Mouse (Mus musculus): ENCODE results near the gene Clnk. TPM values are rescaled to one million over a fixed set of nuclear protein-coding genes. Genes with fewer than 3 reads are reported as not detected.
"Not testable (repeated sequence)": the region's sequence is repeated elsewhere in the genome, so short reads cannot be mapped to it uniquely, and the experiment has no call there.

Clnk gene
- polyA plus RNA-seq (2012; rRNA removed): 0.08 and 0.10 TPM in 2 replicates

DNA sequence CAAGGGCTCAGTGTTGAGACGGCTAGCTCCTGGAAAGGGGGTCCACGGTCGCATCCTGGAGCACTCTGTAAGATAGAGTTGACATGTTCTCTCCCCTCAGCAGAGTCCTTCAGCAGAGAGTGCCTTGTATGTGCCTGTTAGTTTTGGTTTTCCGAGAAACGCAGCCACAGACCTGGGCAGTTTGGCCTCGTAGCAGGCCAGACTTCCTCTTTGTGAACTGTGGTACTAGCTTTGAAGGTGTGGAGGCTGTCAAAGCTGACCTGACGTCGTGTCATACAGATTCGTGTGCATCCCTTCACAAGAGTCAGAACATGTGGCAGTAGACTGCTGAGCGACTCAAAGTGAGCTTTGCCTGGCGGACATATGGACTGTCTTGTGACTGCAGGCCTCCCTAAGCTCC is at the start of gene Clnk:
Gene Clnk, minus strand, starts transcription at position 191 of the 400 bp plus-strand sequence.
- no peak for DNase-seq (ENCODE audit: extremely low spot score in 1 of 2, low spot score in 1 of 2)

- no peak for DNase-seq (ENCODE audit: extremely low spot score in 1 of 2, low spot score in 1 of 2)
These were observed 28.7 kb upstream of the Clnk start for GRCm38 (mm10) chr5:38905271-38905670.

- DNase-seq (ENCODE audit: extremely low spot score in 1 of 2, low spot score in 1 of 2): no peak
These were observed 28.0 kb upstream of the Clnk start for GRCm38 (mm10) chr5:38904528-38905044.

DNA sequence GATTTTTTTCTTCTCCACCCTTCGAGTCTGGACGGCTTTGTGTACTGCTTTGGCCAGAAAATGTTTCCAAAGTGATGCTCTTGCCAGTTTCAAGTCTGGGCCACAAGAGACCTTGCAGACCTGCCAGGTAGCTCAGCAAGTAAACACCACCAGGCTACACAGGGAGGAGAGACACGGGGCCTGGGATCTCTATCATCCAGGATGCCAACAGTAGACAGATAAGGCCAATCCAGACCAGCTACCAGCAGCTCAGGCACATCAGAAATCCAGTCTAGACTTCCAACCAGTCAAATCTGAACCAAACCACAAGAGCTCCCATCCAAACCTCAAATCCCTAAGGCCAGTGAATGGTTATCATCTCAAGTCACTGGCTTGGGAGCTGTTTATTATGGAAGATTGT is 26.3 kb upstream of the Clnk start:
- no peak for DNase-seq (ENCODE audit: extremely low spot score in 1 of 2, low spot score in 1 of 2)

DNA sequence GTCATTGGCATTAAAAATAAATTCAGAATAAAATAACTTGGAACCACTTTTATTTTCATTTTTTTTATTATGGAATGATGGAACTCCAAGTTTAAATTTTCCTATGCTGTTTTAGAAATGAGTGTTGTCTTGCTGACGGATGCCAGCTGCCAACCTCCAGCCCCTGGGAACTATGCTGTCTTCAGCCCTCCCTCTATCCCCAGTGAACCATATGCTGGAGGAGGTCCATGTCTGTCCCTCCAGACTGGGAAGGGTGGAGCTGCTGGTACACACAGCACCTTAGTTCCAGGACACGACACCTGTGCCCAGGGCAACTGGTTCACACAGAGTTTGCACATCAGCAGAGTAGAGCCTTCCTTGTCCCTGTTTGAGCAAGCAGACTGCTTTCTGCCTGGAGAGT is 22.4 kb upstream of the Clnk start:
- peak in 1 of 2 experiments; percentile 26 for DNase-seq (ENCODE audit: extremely low spot score in 1 of 2, low spot score in 1 of 2)

- DNase-seq (ENCODE audit: extremely low spot score in 1 of 2, low spot score in 1 of 2): peak in 1 of 2 experiments; percentile 40
These were observed 12.0 kb upstream of the Clnk start for GRCm38 (mm10) chr5:38888646-38889045.

GRCm38 (mm10) chr5:38886623-38887275 is 10.1 kb upstream of the Clnk start:
- no peak for DNase-seq (ENCODE audit: extremely low spot score in 1 of 2, low spot score in 1 of 2)

- DNase-seq (ENCODE audit: extremely low spot score in 1 of 2, low spot score in 1 of 2): not testable (repeated sequence)
These were observed 6.0 kb upstream of the Clnk start for GRCm38 (mm10) chr5:38882635-38883034.

DNA sequence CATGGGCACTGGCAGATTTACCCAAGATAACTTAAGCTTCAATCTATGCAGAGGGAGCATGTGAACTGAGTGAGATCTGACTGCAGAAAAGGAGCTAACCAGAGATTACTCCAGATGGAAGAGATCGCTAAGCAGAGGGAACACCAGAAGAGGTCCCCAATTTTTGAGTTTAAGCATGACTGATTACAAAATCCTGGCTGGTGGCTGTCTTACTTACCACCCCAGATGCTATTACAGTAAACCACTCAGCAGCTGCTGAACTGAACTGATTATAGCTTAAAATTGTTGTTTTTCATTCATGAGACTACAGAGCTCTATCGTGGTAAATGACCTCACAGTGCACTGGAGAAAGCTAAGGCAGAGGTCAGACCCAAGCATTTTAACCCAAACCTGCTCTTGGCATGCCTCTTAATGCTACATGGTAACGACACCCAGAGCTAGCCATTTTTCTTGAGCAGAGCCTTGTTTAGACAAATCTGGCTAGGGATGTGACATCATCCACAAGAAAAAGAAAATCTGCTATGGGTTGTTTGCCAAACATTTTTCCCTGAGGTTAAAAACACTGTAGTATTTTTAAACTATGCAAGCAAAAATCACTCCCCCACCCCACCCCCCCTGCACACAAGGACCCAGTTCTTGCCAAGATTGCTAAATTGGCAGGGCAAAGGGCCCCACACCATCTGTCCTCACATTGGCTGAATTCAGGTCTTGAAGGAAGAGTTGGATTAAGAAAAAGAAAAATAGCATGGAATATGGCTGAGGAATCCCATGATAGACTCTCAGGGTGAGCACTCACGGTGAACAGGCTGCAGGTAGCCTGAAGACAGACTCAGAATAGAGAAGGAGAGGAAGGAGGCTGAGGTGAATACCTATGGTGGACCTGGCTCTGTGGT is 5.4 kb upstream of the Clnk start:
- peak in 1 of 2 experiments; percentile 55 for DNase-seq (ENCODE audit: extremely low spot score in 1 of 2, low spot score in 1 of 2)

DNA sequence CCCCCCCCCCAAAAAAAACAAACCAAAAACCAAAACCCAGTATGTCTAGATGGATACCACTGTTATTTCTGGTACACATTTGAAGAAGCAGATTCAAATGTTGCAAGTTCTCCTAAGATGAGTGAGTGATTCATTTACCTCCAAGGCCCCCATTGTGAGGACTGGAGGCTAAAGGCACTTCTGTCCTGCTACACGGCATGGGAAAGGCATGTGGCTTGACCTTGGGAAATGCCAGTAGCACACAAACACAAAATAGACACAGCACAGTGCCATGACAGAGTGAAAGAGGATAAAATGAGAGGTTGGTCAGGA is 4.8 kb upstream of the Clnk start:
- no peak for DNase-seq (ENCODE audit: extremely low spot score in 1 of 2, low spot score in 1 of 2)

GRCm38 (mm10) chr5:38879989-38880706 is 3.5 kb upstream of the Clnk start:
- peak in 1 of 2 experiments; percentile 32 for DNase-seq (ENCODE audit: extremely low spot score in 1 of 2, low spot score in 1 of 2)

GRCm38 (mm10) chr5:38875403-38875802 is 1.2 kb downstream of the Clnk start:
- no peak for DNase-seq (ENCODE audit: extremely low spot score in 1 of 2, low spot score in 1 of 2)

DNA sequence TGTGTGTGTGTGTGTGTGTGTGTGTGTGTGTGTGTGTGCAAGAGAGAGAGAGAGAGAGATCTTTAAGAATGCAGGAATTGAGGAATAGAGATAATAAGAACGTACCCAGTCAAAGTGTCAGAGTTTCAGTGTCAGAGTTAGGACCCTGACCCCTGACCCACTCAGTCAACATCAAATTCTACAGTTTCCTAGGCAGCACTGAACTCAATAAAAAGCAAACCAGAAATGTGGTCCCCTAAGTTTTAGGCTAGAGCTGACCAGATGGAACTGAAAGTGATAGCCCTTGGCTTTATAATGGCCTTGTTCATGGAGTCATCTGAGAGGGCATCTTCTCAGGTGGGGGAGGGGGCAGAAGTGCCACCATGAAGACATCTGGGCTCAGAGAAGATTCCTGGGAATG is 1.7 kb downstream of the Clnk start:
- no peak for DNase-seq (ENCODE audit: extremely low spot score in 1 of 2, low spot score in 1 of 2)

DNA sequence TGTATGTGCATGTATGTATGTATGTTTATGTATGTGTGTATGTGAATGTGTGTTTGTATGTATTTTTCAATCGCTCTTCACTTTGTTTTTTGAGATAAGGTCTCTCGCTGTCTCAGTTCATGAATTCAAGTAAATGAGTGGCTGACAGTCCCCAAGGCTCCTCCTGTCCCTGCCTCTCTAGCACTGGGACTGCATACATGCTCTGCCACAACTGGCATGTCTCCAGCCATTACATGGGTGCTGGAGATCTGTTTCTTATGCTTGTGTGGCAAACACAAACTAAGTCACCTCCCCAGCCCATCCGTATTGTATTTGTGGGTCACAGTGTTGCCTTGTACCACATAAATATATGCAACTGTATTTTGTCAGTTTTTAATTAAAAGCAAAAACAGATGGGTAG is 3.7 kb downstream of the Clnk start:
- DNase-seq (ENCODE audit: extremely low spot score in 1 of 2, low spot score in 1 of 2): no peak

DNA sequence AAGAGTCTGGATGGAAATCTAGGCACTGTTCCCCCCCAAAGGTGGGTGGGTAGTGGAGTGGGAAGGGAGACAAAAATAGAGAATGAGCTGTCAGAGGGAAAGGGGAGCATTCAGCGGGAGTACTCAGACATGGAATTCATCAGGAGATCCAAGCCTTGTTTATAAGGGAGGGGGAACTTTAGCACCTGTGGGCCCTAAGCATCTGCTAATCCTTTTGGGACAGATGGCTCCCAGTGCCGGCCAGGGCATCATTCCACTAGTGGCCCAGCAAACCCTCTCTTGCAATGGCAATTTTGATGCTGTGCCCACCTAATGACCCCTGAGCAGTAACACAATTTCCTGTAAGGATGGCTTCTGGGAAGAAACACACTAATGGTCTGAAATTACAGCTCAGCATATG is 5.0 kb downstream of the Clnk start:
- DNase-seq (ENCODE audit: extremely low spot score in 1 of 2, low spot score in 1 of 2): peak; percentile 35 to 70

DNA sequence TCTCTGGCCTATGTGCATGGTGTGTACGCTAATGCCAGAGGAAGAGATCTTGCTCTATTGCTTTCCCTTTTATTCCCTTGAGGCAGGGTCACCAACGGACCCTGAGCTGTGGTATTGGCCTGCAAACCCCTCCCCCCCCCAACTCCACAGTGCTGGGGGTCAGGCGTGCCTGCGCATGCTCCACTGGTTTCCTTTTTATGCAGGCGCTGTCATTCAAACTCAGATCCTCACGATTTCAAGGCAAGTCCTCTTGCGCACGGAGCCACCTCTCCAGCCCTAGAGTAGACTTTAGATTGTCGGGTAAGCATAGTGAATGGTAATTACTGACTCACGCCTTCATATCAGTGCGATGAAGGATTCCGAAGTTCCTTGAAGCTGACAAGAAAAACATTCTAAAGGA is 6.1 kb downstream of the Clnk start:
- DNase-seq (ENCODE audit: extremely low spot score in 1 of 2, low spot score in 1 of 2): no peak

DNA sequence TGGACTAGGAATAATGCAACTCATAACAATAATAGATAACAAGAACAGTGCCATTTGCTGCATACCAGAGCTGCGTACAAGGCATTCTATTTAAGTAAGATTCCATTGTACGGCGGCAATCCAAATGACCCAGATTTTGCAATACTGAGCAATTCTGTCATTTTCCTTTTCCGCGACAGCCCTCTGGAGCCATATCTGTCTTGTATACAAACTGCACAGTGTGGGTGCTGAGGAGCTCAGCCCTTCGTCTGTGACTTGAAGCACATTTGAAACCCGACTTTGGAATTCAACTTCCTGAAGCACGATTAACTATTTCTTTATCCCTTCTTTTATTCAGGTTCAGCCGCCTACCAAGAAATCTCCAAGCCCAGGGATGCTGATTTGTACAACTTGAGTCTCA is 6.6 kb downstream of the Clnk start:
- DNase-seq (ENCODE audit: extremely low spot score in 1 of 2, low spot score in 1 of 2): peak in 1 of 2 experiments; percentile 56

- DNase-seq (ENCODE audit: extremely low spot score in 1 of 2, low spot score in 1 of 2): no peak
These were observed 12.0 kb downstream of the Clnk start for GRCm38 (mm10) chr5:38864624-38865023.

DNA sequence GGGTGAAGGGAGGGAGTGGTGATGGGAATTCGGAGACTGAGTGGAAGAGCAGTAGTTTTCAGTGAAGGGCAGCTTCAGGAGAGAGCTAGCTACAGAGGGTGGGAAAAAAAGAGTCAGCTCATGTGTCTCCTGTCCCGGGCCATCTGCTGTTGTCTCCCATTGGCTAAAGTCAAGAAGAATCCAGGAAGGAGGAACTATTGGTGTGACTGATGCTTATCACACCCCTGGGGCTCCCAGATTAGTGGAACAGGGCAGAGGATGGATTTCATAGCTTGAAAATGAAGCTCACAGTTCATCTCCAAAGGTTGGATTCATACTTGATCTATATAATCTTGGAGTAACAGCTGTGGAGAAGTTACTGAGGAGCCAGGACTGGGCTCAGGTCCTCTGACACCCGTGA is 13.6 kb downstream of the Clnk start:
- no peak for DNase-seq (ENCODE audit: extremely low spot score in 1 of 2, low spot score in 1 of 2)

DNA sequence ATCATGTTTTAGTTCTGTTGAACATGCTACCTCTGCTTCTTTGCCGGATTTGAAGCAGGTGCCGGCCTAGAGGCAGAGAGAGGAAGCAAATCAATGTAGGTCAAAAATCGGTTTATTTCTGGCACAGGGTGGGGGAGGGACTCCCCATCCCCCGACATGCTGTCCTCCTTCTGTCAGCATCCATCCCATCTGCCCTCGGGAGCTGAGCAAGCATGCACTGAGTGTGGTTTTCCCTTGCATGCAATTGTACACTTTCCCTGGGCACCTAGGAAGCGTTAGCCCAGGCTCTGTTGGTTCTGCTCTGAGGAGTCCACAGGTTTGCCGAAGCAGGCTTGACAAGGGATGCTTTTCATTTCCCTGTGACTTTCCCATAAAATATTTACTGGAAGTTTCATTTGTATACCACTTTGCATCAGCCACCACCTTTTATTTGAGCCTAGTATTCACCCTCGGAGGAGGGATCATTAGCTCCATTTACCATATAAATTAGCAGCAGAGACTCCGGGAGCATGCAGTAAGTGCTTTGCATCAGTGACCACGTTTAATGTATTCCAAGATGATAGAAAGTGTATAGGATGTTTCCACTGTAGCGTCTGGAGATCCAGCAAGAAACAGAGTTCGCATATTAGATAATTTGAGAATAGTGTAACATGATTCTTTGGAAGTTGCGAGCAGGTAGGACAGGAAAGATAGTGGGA is 14.2 kb downstream of the Clnk start:
- DNase-seq (ENCODE audit: extremely low spot score in 1 of 2, low spot score in 1 of 2): no peak
